ENCODE assay signal across 9 mouse cellular contexts in the genomic region with DNA sequence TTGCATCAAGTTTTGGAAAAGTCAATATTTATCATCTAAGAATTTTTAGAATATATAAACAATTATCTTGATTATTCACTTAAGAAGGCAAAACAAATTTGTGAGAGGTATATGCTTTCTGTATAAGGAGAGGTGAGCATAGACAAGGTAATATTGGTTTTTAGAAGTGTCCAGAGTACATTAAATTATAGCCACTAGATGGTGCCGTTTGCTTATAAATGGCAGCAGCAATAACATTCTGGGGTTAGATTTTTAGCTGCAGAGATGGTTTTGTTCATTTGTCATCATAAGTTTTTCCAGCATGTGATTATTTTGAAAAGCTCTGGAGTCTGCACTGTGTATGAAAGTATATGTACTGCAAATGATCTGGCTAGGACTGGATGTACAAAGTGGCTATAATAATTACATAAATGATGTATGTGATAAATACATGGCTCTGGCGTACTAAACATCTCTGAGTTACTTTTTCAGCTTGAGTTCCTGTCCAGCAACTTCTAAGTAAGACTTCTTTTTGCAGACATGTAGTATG.
DNase-seq lines count a peak whose midpoint lies in the region; ATAC-seq lines count a peak whose summit lies in the region.
"Had no signal": no experiment of that assay in that cellular context is flagged by ENCODE, and none has a peak within 500 bp of the region (broad histone marks: within the 10 kb centered on the region; RNA-seq: fewer than 3 reads in every experiment).

No protein-coding gene starts in this region.

- H3K9me3 ChIP-seq in hindbrain, embryonic 14.5 days (ENCODE audit: control insufficient read depth, low read length) = peaks cover 11% of the 10 kb centered on the region; the same call in 1 of the 2 replicates
- no peaks in the 10 kb centered on the region for H3K9me3 ChIP-seq in hindbrain, embryonic 12.5 days (replicated peaks)
- H3K9me3 ChIP-seq: heart, embryonic 10.5 days had no signal

- no peaks in the 10 kb centered on the region for H3K27me3 ChIP-seq in hindbrain, embryonic 14.5 days (ENCODE audit: control insufficient read depth, insufficient read depth, low read length)
- H3K27me3 ChIP-seq in hindbrain, embryonic 12.5 days = no peaks in the 10 kb centered on the region

- no peaks in the 10 kb centered on the region; the same call in 1 of the 2 replicates for H3K36me3 ChIP-seq in hindbrain, embryonic 14.5 days (replicated peaks; ENCODE audit: control insufficient read depth, insufficient read depth)
- no peaks in the 10 kb centered on the region; the same call in 1 of the 2 replicates for H3K36me3 ChIP-seq in hindbrain, embryonic 12.5 days

- ATAC-seq in hindbrain, embryonic 14.5 days (ENCODE audit: low FRiP score) = no peak
- ATAC-seq in hindbrain, embryonic 12.5 days (ENCODE audit: low FRiP score) = no peak; the same call in 1 of the 2 replicates
- ATAC-seq in megakaryocyte, adult 5-6 weeks (ENCODE audit: poor library complexity, severe bottlenecking) = peak; percentile 47

- no peak overlapping the region for H3K4me2 ChIP-seq in hindbrain, embryonic 14.5 days (replicated peaks)
- H3K4me2 ChIP-seq in hindbrain, embryonic 12.5 days (replicated peaks) = no peak overlapping the region

- peak; percentile 84 for DNase-seq in hindbrain, embryonic 14.5 days (ENCODE audit: low spot score)
- DNase-seq in CD4-positive helper T cell, adult 2 months (ENCODE audit: low read depth, low spot score) = peak; percentile 54
- DNase-seq in adipocyte (ENCODE audit: low spot score) = peak; percentile 33
- no peak for DNase-seq in natural killer cell, adult 2 months (ENCODE audit: low spot score in 2 of 2)
- no peak for DNase-seq in ovary, adult 18-20 months (ENCODE audit: low spot score)
- DNase-seq in urinary bladder, postnatal 36 days (ENCODE audit: low spot score in 2 of 2) = no peak

- H3K4me3 ChIP-seq in hindbrain, embryonic 14.5 days (replicated peaks; ENCODE audit: low read length) = no peak overlapping the region
- H3K4me3 ChIP-seq in hindbrain, embryonic 12.5 days = no peak overlapping the region
- H3K4me3 ChIP-seq: heart, embryonic 10.5 days had no signal

- no peaks in the 10 kb centered on the region for H3K4me1 ChIP-seq in hindbrain, embryonic 14.5 days (replicated peaks; ENCODE audit: control insufficient read depth, insufficient read depth, low read length)
- no peaks in the 10 kb centered on the region for H3K4me1 ChIP-seq in hindbrain, embryonic 12.5 days
- H3K4me1 ChIP-seq: heart, embryonic 10.5 days had no signal

- no peak overlapping the region for H3K9ac ChIP-seq in hindbrain, embryonic 14.5 days
- no peak overlapping the region for H3K9ac ChIP-seq in hindbrain, embryonic 12.5 days

- H3K27ac ChIP-seq in hindbrain, embryonic 14.5 days = no peak overlapping the region
- H3K27ac ChIP-seq in hindbrain, embryonic 12.5 days = no peak overlapping the region
- H3K27ac ChIP-seq: heart, embryonic 10.5 days had no signal

- 58% methylated on average over 2 of the region's 2 CpGs for WGBS in hindbrain, embryonic 14.5 days
- 61% methylated on average over 2 of the region's 2 CpGs for WGBS in hindbrain, embryonic 12.5 days

Comparison
In these comparisons a context has a peak if more than half of its experiments do, and no peak if none do; other contexts are left out.
1. DNase-seq: peak in hindbrain, embryonic 14.5 days (single experiment), CD4-positive helper T cell, adult 2 months (single experiment) and adipocyte (single experiment); none in natural killer cell, adult 2 months (0 of 2), ovary, adult 18-20 months (single experiment) and urinary bladder, postnatal 36 days (0 of 2).